Mouse (Mus musculus): ENCODE results near the gene Nfe2l2.
"Not testable (repeated sequence)": the region's sequence is repeated elsewhere in the genome, so short reads cannot be mapped to it uniquely, and the experiment has no call there.

Gene Nfe2l2

GRCm38 (mm10) chr2:75642312-75642711, 62.1 kb downstream of the Nfe2l2 start:
- DNase-seq: not testable (repeated sequence)

- not testable (repeated sequence) for DNase-seq
Measured at GRCm38 (mm10) chr2:75639535-75639934, 64.9 kb downstream of the Nfe2l2 start.

GRCm38 (mm10) chr2:75637822-75638221, 66.6 kb downstream of the Nfe2l2 start:
- not testable (repeated sequence) for DNase-seq

GRCm38 (mm10) chr2:75637361-75637760, 67.1 kb downstream of the Nfe2l2 start:
- no peak for DNase-seq

- DNase-seq: not testable (repeated sequence)
Measured at GRCm38 (mm10) chr2:75637055-75637304, 67.5 kb downstream of the Nfe2l2 start.

GRCm38 (mm10) chr2:75636261-75637054, 68.0 kb downstream of the Nfe2l2 start:
- DNase-seq: no peak

GRCm38 (mm10) chr2:75634431-75634830, 70.0 kb downstream of the Nfe2l2 start:
- DNase-seq: not testable (repeated sequence)

- DNase-seq: no peak
Measured at GRCm38 (mm10) chr2:75633784-75634183, 70.7 kb downstream of the Nfe2l2 start.

- no peak for DNase-seq
Measured at GRCm38 (mm10) chr2:75633381-75633780, 71.1 kb downstream of the Nfe2l2 start.

GRCm38 (mm10) chr2:75632721-75633181, 71.7 kb downstream of the Nfe2l2 start:
- no peak for DNase-seq

- DNase-seq: no peak
Measured at GRCm38 (mm10) chr2:75632043-75632442, 72.4 kb downstream of the Nfe2l2 start.

GRCm38 (mm10) chr2:75631421-75631820, 73.0 kb downstream of the Nfe2l2 start:
- DNase-seq: no peak

GRCm38 (mm10) chr2:75628487-75628886, 76.0 kb downstream of the Nfe2l2 start:
- no peak for DNase-seq

GRCm38 (mm10) chr2:75626597-75627440, 77.6 kb downstream of the Nfe2l2 start:
- no peak for DNase-seq

All from cerebellum, adult 8-10 months (tissue).